Mouse (Mus musculus) layer of hippocampus, postnatal 25 days (tissue): Measurements from ENCODE around the gene Snn. TPM values are rescaled to one million over a fixed set of nuclear protein-coding genes. Genes with fewer than 3 reads are reported as not detected.
"Not testable (repeated sequence)": the region's sequence is repeated elsewhere in the genome, so short reads cannot be mapped to it uniquely, and the experiment has no call there.

ENCODE experiments used
- DNase-seq, 2 experiments: peaks; one replicate each; pipeline ENCODE4 v3.0.0; 2022; ENCODE audit warnings: mixed read lengths in 2 of 2, low spot score in 1 of 2; ENCODE audit errors: extremely low spot score in 1 of 2
- total RNA-seq, 2 experiments: library from RNA; stranded (reverse); gene quantifications; 2 replicates each; pipeline ENCODE4 v1.2.3; 2021

Snn gene
- 100 to 1,000 TPM; 166 to 177 TPM for total RNA-seq

DNA sequence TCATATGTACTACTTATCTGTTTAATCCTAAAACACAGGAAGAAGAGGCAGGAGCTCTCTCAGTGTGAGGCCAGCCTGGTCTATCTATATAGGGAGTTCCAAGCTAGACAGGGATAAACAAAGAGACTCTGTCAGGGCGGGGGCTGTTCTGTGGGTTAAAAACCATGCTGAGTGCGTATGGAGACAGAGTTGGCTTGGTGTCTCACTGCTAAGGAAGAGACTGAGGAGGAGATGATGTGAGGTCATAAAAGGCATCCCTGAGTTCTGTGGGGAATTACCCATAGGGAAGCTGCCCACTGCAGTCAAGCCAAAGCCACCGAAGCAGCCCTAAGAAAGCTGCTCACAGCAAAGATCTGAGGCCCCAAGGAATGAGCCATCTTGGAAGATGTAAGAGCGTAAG, at the start of gene Snn:
Snn (plus strand) TSS at position 301 of the 400 bp plus-strand sequence.
- no peak for DNase-seq

- no peak for DNase-seq
Observed at GRCm38 (mm10) chr16:11011206-11011605, 49.5 kb upstream of the Snn start.

DNA sequence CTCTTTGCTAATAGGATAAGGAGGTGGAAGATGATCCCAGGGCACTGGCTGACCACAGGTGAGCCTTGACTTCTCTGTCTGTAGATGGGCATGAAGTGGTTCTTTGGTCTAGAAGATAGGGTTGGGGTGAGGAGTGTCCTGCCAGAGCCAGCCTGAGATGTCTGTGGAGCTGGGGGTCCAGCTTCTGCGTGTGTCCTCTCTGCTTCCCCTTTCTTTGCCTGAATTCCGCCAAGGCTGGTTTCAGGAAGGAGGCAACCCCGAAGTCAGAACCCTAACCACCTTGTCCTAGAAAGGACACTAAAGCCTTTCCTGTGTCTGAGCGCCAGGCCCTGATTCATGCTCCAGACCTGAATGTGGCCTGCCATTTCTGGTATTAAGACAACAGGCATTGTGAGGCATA, 48.8 kb upstream of the Snn start:
- no peak for DNase-seq

DNA sequence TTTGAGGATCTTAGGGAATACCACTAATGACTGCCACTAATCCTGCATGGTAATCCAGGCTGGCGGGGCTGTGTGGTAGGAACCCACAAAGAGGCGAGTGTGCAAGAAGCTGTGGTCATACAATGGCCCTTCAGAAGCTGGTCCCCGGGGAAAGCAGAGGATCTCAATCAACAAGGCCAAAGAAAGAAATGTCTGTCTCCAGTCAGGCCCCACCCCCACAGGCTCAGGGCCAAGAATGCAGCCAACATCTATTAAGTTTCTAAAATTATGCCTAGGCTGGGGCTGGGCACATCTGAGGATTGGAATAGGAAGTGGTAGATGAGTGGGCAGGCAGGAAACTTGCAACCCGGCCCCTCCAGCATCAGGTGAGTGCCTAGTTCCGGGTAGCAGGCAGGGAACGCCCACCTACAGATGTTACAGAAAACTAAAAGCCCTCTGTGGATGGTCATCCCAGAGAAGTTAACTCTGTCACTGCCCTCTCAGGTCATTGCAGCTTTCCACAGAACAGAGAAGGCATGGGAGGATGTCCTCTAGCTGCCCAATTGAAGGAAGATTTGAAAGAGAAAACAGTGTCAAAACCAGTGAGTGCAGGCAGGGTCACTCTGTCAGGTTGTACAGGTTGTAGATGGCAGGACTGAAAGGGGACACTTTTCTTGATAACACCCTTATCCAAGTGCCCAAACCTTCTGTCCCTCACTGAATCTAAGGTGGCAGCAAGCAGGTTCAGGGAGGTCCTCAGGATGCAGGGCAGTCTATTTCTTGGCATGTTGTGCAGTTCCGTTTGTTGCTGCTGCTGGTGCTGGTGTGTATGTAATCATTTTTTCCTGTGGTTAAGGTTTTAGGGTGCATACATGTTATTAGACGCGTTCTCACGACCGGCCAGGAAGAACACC, 47.9 kb upstream of the Snn start:
- peak in 1 of 2 experiments; percentile 43 for DNase-seq

GRCm38 (mm10) chr16:11013464-11014147, 47.1 kb upstream of the Snn start:
- DNase-seq = not testable (repeated sequence)

DNA sequence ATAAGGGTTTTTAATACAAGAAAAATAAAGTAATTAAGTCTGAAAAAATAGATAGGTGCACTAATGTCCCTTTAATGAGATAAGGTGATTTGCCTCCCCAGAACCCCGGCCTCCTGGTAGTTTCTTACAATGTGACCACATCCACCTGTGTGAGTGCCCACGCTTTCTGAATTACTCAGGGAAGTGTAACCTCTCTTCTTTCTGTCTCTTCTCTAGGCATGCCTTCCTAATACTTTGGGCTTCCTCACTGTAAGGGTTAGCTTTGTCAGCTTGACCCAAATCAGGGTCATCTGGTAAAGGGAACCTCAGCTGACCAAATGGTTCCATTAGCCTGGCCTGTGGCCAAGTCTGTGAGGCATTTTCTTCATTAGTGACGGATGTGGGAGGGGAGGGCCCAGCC, 46.3 kb upstream of the Snn start:
- DNase-seq = no peak

DNA sequence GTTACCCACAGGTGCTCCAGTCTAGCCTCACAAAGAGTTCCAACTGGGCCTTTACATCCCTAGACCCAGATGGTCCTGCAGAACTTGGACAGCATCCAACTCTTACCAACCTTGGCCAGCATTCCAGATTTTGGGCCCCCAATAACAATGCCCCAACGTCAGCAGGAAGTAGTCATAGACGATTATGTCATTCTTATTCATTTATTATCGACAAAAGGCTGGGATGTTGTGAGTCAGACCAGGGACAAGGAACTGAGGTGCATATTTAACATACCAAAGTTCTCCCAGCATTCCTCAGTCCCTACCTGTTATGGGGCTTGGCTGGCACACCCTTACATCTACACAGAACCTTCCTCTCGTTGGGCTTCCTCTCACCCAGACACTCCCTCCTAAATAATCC, 44.4 kb upstream of the Snn start:
- no peak for DNase-seq

DNA sequence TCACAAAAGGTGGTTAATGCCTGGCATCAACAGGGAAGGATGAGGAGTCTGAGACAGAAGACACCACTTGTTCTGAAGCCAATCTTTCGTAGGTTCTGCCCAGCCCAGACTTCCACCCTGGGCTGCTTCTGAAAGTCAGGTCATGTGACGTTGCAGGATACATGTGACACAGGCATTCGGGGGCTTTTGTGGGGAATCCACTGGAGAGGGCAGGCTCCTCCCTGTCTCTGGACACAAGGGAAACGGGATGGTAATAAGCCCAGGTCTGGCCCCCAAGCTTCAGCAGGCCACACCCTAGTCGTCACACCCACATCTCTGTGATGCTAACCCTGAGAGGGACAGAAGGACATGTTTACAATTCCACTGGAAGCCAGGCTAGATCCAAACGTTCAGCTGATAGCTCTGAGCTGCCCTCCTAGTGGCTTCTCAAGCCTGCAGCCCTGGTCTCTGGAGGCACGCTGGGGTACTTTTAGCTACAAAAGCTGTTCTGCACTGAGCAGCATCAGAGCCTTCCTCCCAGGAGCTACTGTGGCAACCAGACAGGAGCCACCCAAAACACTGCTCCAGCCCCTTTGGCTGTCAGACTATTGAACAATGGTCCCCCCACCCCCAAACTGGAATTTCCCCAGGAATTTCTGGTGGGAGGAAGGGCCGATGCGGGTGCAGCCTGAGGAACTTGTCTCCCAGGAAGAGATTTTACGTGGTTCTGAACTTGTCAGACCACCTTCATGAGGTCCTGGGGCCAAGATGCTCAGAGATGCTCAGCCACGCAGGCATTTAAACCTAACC, 42.7 kb upstream of the Snn start:
- DNase-seq = no peak

- no peak for DNase-seq
Observed at GRCm38 (mm10) chr16:11021403-11022112, 39.2 kb upstream of the Snn start.

- no peak for DNase-seq
Observed at GRCm38 (mm10) chr16:11022113-11022489, 38.6 kb upstream of the Snn start.

- no peak for DNase-seq
Observed at GRCm38 (mm10) chr16:11023618-11024017, 37.1 kb upstream of the Snn start.

GRCm38 (mm10) chr16:11024841-11025240, 35.9 kb upstream of the Snn start:
- no peak for DNase-seq

- no peak for DNase-seq
Observed at GRCm38 (mm10) chr16:11028206-11028605, 32.5 kb upstream of the Snn start.

DNA sequence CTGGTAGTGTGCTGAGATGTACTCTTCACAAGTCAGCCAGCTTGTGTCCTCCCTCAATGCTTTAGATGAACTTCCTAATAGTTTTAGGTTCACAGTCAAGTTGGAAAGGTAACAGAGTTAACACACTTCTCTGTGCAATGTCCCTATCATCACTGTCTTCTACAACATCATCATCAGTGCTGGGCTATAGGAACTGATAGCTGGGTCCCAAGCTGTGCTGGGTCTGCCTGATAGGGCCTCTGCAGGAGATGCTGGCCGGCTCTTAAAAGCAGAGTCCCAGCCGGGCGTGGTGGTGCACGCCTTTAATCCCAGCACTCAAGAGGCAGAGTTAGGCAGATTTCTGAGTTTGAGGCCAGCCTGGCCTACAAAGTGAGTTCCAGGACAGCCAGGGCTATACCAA, 29.9 kb upstream of the Snn start:
- no peak for DNase-seq

DNA sequence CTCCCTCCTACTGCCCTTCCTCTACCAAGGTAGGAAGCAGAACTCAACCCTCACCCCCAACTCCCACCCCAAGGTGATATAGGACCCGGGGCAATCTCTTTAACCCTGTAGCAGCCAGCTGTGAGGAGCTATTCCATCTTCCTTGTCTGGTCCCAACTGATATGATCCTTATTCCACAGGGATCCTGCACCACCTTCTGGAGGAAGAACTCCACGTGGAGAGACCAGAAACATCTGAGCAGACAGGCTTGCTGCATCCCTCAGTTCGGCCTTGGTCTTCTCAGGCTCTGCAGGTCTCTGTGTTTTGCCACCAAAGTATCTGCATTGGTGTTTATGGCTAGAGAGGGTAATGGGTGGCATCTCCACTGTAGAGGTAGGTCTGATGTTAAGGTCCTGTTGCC, 29.4 kb upstream of the Snn start:
- DNase-seq = no peak

- DNase-seq = peak; percentile 70 to 90
Observed at GRCm38 (mm10) chr16:11034193-11034803, 26.4 kb upstream of the Snn start.

DNA sequence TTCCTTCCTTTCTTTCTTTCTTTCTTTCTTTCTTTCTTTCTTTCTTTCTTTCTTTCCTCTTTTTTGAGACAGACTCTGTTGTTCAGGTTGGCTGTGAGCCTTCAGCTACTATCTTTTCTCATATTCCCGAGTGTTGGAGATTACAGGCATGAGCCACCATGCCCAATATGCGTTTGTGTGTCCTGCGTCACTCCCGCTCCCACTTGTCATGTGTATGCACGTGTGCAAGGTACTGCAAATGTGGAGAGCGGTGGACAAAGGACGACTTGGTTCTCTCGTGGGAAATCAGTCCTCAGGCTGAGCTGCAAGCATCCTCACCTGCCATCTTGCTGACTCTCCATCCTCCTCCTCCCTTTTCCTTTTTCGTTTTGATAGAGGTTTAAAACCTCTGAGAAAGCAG, 25.5 kb upstream of the Snn start:
- DNase-seq = no peak

- DNase-seq = peak; percentile 63 to 82
Observed at GRCm38 (mm10) chr16:11035790-11036431, 24.8 kb upstream of the Snn start.

- no peak for DNase-seq
Observed at GRCm38 (mm10) chr16:11040603-11041002, 20.1 kb upstream of the Snn start.
